Mouse (Mus musculus) ES-Bruce4 (cell line): ENCODE data around the gene Ephb1. TPM values are rescaled to one million over a fixed set of nuclear protein-coding genes. Genes with fewer than 3 reads are reported as not detected.

Experiments
- H3K27ac ChIP-seq: 2 replicates; pipeline ENCODE4 v1.5.1; 2012; ENCODE audit warnings: low read length, inconsistent platforms; ENCODE audit not compliant: insufficient read depth
- H3K27me3 ChIP-seq: 2 replicates; pipeline ENCODE4 v1.6.1; 2012; ENCODE audit warnings: mild to moderate bottlenecking, low read length, inconsistent platforms; ENCODE audit not compliant: control insufficient read depth, poor library complexity, insufficient read depth, severe bottlenecking
- H3K36me3 ChIP-seq: 2 replicates; pipeline ENCODE4 v1.6.1; 2012; ENCODE audit warnings: inconsistent platforms, mild to moderate bottlenecking, low read length, moderate library complexity; ENCODE audit not compliant: control insufficient read depth, poor library complexity, insufficient read depth, severe bottlenecking
- H3K4me1 ChIP-seq: one replicate; pipeline ENCODE4 v1.8.1; 2011; ENCODE audit warnings: low read length; ENCODE audit not compliant: control insufficient read depth, insufficient read depth
- H3K4me3 ChIP-seq: 2 replicates; pipeline ENCODE4 v1.5.1; 2011; ENCODE audit warnings: low read depth, mild to moderate bottlenecking, low read length
- H3K9ac ChIP-seq: 2 replicates; pipeline ENCODE4 v1.6.1; 2012; ENCODE audit warnings: low read depth, mild to moderate bottlenecking, inconsistent platforms; ENCODE audit not compliant: poor library complexity, severe bottlenecking
- H3K9me3 ChIP-seq: replicated peaks from 2 replicates; pipeline ENCODE4 v1.6.1; 2012; ENCODE audit warnings: mild to moderate bottlenecking, low read length, inconsistent platforms; ENCODE audit not compliant: control insufficient read depth, poor library complexity, insufficient read depth, severe bottlenecking
- EP300 ChIP-seq: IDR thresholded peaks from 2 replicates; pipeline ENCODE4 v1.6.1; 2011; ENCODE audit warnings: low read depth, low read length; ENCODE audit not compliant: insufficient read depth
- POLR2A ChIP-seq: IDR thresholded peaks from one replicate; pipeline ENCODE4 v1.8.1; 2011; ENCODE audit warnings: low read length; ENCODE audit not compliant: insufficient read depth
- polyA plus RNA-seq: library from polyadenylated mRNA; stranded (reverse); fragments of >200 nt; gene quantifications from 2 replicates; pipeline ENCODE4 v1.2.4, GENCODE M21; 2011; ENCODE audit warnings: low read depth; ENCODE audit not compliant: missing spikeins, insufficient read depth, insufficient read length

Ephb1 gene
- polyA plus RNA-seq, 1 experiment = 0.52 TPM

GRCm38 (mm10) chr9:101875306-101875705, 479.2 kb downstream of the Ephb1 start:
- H3K27ac ChIP-seq = no peak overlapping the region
- H3K9me3 ChIP-seq = no peaks in the 10 kb centered on the region
- H3K4me3 ChIP-seq = no peak overlapping the region
- no peaks in the 10 kb centered on the region for H3K36me3 ChIP-seq
- H3K27me3 ChIP-seq = no peaks in the 10 kb centered on the region
- no peaks in the 10 kb centered on the region for H3K4me1 ChIP-seq
- no peak overlapping the region for H3K9ac ChIP-seq
- TF ChIP-seq EP300 (no peak), POLR2A (no peak)

Other genes starting within 250 kb of the Ephb1 start
- gene Ky, start 151.1 kb upstream of the Ephb1 start, polyA plus RNA-seq = 0.11 and 1.4 TPM in 2 replicates